Mouse (Mus musculus) midbrain, embryonic 16.5 days (tissue): Measurements from ENCODE around the gene Setd1b. TPM values are rescaled to one million over a fixed set of nuclear protein-coding genes. Genes with fewer than 3 reads are reported as not detected.

ENCODE experiments used
- polyA plus RNA-seq: library from polyadenylated mRNA; unstranded; fragments of >200 nt; fragmentation: Nextera tagmentation; extraction: Ambion mirVana; gene quantifications from 2 replicates; pipeline ENCODE4 v1.2.1, GENCODE M21; 2015

The Setd1b gene
- polyA plus RNA-seq, 1 experiment from 2014 or later: 10.0 TPM

Other genes starting within 250 kb of the Setd1b start
- 117 and 123 TPM in 2 replicates for gene Kdm2b, start 152.4 kb upstream of the Setd1b start, polyA plus RNA-seq
- 9.3 and 10.7 TPM in 2 replicates for gene Orai1, start 127.1 kb upstream of the Setd1b start, polyA plus RNA-seq
- gene Morn3, start 95.2 kb upstream of the Setd1b start, polyA plus RNA-seq: 0.62 and 1.7 TPM in 2 replicates
- gene Tmem120b, start 73.8 kb upstream of the Setd1b start, polyA plus RNA-seq: 16.9 and 18.7 TPM in 2 replicates
- 13.9 and 21.4 TPM in 2 replicates for gene Rhof, start 9.5 kb upstream of the Setd1b start, polyA plus RNA-seq
- gene Psmd9, start 27.2 kb downstream of the Setd1b start, polyA plus RNA-seq: 73.6 and 77.6 TPM in 2 replicates
- not detected in 2 replicates for gene Hpd, start 40.5 kb downstream of the Setd1b start, polyA plus RNA-seq
- 0.94 and 1.7 TPM in 2 replicates for gene Wdr66, start 109.9 kb downstream of the Setd1b start, polyA plus RNA-seq
- gene Bcl7a, start 201.6 kb downstream of the Setd1b start, polyA plus RNA-seq: 34.1 and 36.7 TPM in 2 replicates